Mouse (Mus musculus): ENCODE data around the gene Crtc2.

Crtc2 gene

GRCm38 (mm10) chr3:90253653-90254418 lies at the start of gene Crtc2:
Gene Crtc2, plus strand, starts transcription at chr3:90254163.
- peak; percentile 97 for DNase-seq (ENCODE audit: low spot score)

- no peak for DNase-seq (ENCODE audit: low spot score)
Observed at GRCm38 (mm10) chr3:90204582-90204981, 49.4 kb upstream of the Crtc2 start.

- no peak for DNase-seq (ENCODE audit: low spot score)
Observed at GRCm38 (mm10) chr3:90208662-90209061, 45.3 kb upstream of the Crtc2 start.

- DNase-seq (ENCODE audit: low spot score): no peak
Observed at GRCm38 (mm10) chr3:90209908-90210566, 43.9 kb upstream of the Crtc2 start.

- no peak for DNase-seq (ENCODE audit: low spot score)
Observed at GRCm38 (mm10) chr3:90211475-90212398, 42.2 kb upstream of the Crtc2 start.

GRCm38 (mm10) chr3:90212723-90213122 lies 41.2 kb upstream of the Crtc2 start:
- DNase-seq (ENCODE audit: low spot score): no peak

GRCm38 (mm10) chr3:90213377-90213866 lies 40.5 kb upstream of the Crtc2 start, which contains the start of the genes Rps27 and Rab13:
Gene Rps27, minus strand, starts transcription at chr3:90213651.
Gene Rab13, plus strand, starts transcription at chr3:90213695.
- peak; percentile 95 for DNase-seq (ENCODE audit: low spot score)

- no peak for DNase-seq (ENCODE audit: low spot score)
Observed at GRCm38 (mm10) chr3:90213956-90214684, 39.8 kb upstream of the Crtc2 start.

GRCm38 (mm10) chr3:90215825-90216380 lies 38.1 kb upstream of the Crtc2 start:
- DNase-seq (ENCODE audit: low spot score): no peak

GRCm38 (mm10) chr3:90220088-90220487 lies 33.9 kb upstream of the Crtc2 start:
- DNase-seq (ENCODE audit: low spot score): peak; percentile 82

- peak; percentile 72 for DNase-seq (ENCODE audit: low spot score)
Observed at GRCm38 (mm10) chr3:90220531-90220951, 33.4 kb upstream of the Crtc2 start.

- no peak for DNase-seq (ENCODE audit: low spot score)
Observed at GRCm38 (mm10) chr3:90221123-90221522, 32.8 kb upstream of the Crtc2 start.

- no peak for DNase-seq (ENCODE audit: low spot score)
Observed at GRCm38 (mm10) chr3:90222455-90222854, 31.5 kb upstream of the Crtc2 start.

- DNase-seq (ENCODE audit: low spot score): no peak
Observed at GRCm38 (mm10) chr3:90222941-90223340, 31.0 kb upstream of the Crtc2 start.

GRCm38 (mm10) chr3:90224331-90224730 lies 29.6 kb upstream of the Crtc2 start:
- no peak for DNase-seq (ENCODE audit: low spot score)

- DNase-seq (ENCODE audit: low spot score): no peak
Observed at GRCm38 (mm10) chr3:90231075-90231474, 22.9 kb upstream of the Crtc2 start.

GRCm38 (mm10) chr3:90231507-90232333 lies 22.2 kb upstream of the Crtc2 start, which contains the start of gene Jtb:
Gene Jtb, plus strand, starts transcription at chr3:90231597.
- DNase-seq (ENCODE audit: low spot score): peak; percentile 96

- DNase-seq (ENCODE audit: low spot score): no peak
Observed at GRCm38 (mm10) chr3:90241251-90241650, 12.7 kb upstream of the Crtc2 start.

- DNase-seq (ENCODE audit: low spot score): no peak
Observed at GRCm38 (mm10) chr3:90241669-90242358, 12.1 kb upstream of the Crtc2 start.

Data from MN1 (cell line).